Mouse (Mus musculus) kidney, adult 2 months (tissue): Measurements from ENCODE around the gene Tmem238.
A peak's percentile ranks its signal among the peaks of the same experiment; 100 is the strongest.

Experiments
- CTCF ChIP-seq: fragments of 200-500 bp; conservative IDR thresholded peaks from 2 replicates; pipeline ENCODE4 v1.5.1; 2011; ENCODE audit warnings: low read depth, mild to moderate bottlenecking, control low read depth, low read length, moderate library complexity, mixed read lengths; ENCODE audit not compliant: insufficient read depth, insufficient read length
- POLR2A ChIP-seq: fragments of 200-500 bp; IDR thresholded peaks from one replicate; pipeline ENCODE4 v1.6.1; 2011; ENCODE audit warnings: low read depth, low read length, control low read depth

GRCm38 (mm10) chr7:4795767-4796433 lies 6.4 kb upstream of the Tmem238 start:
- TF ChIP-seq CTCF (peak; percentile 43), POLR2A (no peak)
